8 mouse cellular contexts compared by ENCODE assay signal in the genomic region with DNA sequence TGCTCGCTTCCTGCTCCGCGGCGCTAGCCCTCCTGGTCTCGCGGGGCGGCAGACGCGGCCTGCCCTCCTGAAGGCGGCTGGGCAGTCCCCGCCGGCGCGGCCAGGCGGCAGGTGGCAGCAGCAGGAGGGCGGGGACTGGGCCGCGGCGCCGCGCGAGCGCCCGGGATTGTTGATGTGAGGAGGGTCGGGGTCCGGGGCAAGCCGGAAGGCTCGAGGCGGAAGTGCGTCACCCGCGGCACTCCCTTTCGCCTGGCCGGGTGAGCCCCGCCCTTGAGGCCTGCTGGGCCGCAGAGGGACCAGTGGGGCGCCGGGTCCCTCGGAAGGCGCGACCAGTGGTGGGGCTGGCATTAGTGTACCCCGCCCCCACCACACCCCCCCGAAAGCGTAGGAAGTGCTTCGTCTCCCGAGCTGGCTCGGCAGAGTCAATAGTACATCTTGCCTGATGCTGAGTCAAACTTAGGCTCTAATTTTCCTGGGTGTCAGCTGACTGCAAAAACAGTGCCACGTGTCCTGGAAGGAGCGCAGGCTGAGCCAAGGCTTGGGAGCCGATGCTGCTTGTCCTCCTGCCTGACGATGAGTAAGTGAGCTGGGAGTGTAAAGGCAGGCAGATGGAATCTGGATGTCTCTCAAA. TPM values are rescaled to one million over a fixed set of nuclear protein-coding genes. Genes with fewer than 3 reads are reported as not detected.
A peak's percentile ranks its signal among the peaks of the same experiment; 100 is the strongest.
DNase-seq lines count a peak whose midpoint lies in the region; ATAC-seq and TF ChIP-seq lines count a peak whose summit lies in the region.

A gene (minus strand): TSS at position 210 of the 631 bp plus-strand sequence.

- 0 out of 2 replicates have a peak, but pooled peaks cover 3% of the 10 kb centered on the region for H3K4me1 ChIP-seq in forebrain, embryonic 11.5 days (replicated peaks; ENCODE audit: control insufficient read depth, insufficient read depth, low read length)
- peaks cover 16% of the 10 kb centered on the region for H3K4me1 ChIP-seq in heart, embryonic 16.5 days (ENCODE audit: control insufficient read depth, insufficient read depth, low read length)
- peaks cover 15% of the 10 kb centered on the region for H3K4me1 ChIP-seq in liver, embryonic 16.5 days (ENCODE audit: control insufficient read depth, low read depth, low read length)
- peaks cover 35% of the 10 kb centered on the region for H3K4me1 ChIP-seq in neural tube, embryonic 13.5 days (replicated peaks)
- no peaks in the 10 kb centered on the region; the same call in 1 of the 2 replicates for H3K4me1 ChIP-seq in testis, adult 2 months (ENCODE audit: control insufficient read depth, insufficient read depth, low read length)

- H3K9me3 ChIP-seq in forebrain, embryonic 11.5 days (ENCODE audit: control insufficient read depth, low read length) = no peaks in the 10 kb centered on the region
- H3K9me3 ChIP-seq in heart, embryonic 16.5 days (replicated peaks; ENCODE audit: control insufficient read depth, low read length) = peaks cover 3% of the 10 kb centered on the region; the same call in 1 of the 2 replicates
- H3K9me3 ChIP-seq in liver, embryonic 16.5 days (replicated peaks; ENCODE audit: control insufficient read depth, low read length) = no peaks in the 10 kb centered on the region
- H3K9me3 ChIP-seq in neural tube, embryonic 13.5 days = no peaks in the 10 kb centered on the region

- H3K36me3 ChIP-seq in forebrain, embryonic 11.5 days (ENCODE audit: control insufficient read depth, insufficient read depth, low read length) = no peaks in the 10 kb centered on the region
- H3K36me3 ChIP-seq in heart, embryonic 16.5 days (ENCODE audit: control insufficient read depth, insufficient read depth) = no peaks in the 10 kb centered on the region
- no peaks in the 10 kb centered on the region for H3K36me3 ChIP-seq in liver, embryonic 16.5 days (ENCODE audit: control insufficient read depth, insufficient read depth)
- H3K36me3 ChIP-seq in neural tube, embryonic 13.5 days = no peaks in the 10 kb centered on the region
- H3K36me3 ChIP-seq in testis, adult 2 months (ENCODE audit: control insufficient read depth, insufficient read depth, low read length) = no peaks in the 10 kb centered on the region

- H3K9ac ChIP-seq in forebrain, embryonic 11.5 days (ENCODE audit: low read length) = peak within 1 kb of the TSS; percentile 94
- H3K9ac ChIP-seq in heart, embryonic 16.5 days (ENCODE audit: low read length) = peak within 1 kb of the TSS; percentile 98
- peak within 1 kb of the TSS; percentile 92 for H3K9ac ChIP-seq in liver, embryonic 16.5 days (ENCODE audit: low read depth, low read length)
- peak within 1 kb of the TSS; percentile 96 for H3K9ac ChIP-seq in neural tube, embryonic 13.5 days

- H3K27ac ChIP-seq in forebrain, embryonic 11.5 days (ENCODE audit: low read depth, low read length) = peak within 1 kb of the TSS; percentile 98
- peak within 1 kb of the TSS; percentile 100 for H3K27ac ChIP-seq in heart, embryonic 16.5 days (ENCODE audit: low read length)
- peak within 1 kb of the TSS; percentile 100 for H3K27ac ChIP-seq in liver, embryonic 16.5 days (ENCODE audit: low read length)
- peak within 1 kb of the TSS; percentile 97 for H3K27ac ChIP-seq in neural tube, embryonic 13.5 days (replicated peaks)
- peak within 1 kb of the TSS; percentile 97 for H3K27ac ChIP-seq in testis, adult 2 months (ENCODE audit: control insufficient read depth, insufficient read depth, low read depth, low read length)

- peak; percentile 80 to 84 for DNase-seq in CD8-positive naive resting alpha-beta T cell, adult 2 months (ENCODE audit: low read depth in 2 of 2, low spot score in 2 of 2)
- DNase-seq in c-Kit-positive CD71-negative TER-119-negative erythroid progenitor cells, embryonic 14.5 days (ENCODE audit: low read depth) = peak; percentile 85
- DNase-seq in forebrain, embryonic 11.5 days (ENCODE audit: low spot score) = peak; percentile 96
- peak; percentile 94 to 97 for DNase-seq in kidney, postnatal 4 days

- peak; percentile 98 for ATAC-seq in forebrain, embryonic 11.5 days (replicated peaks; ENCODE audit: low FRiP score)
- ATAC-seq in heart, embryonic 16.5 days (replicated peaks; ENCODE audit: extremely low read depth, insufficient read depth, low FRiP score) = peak; percentile 97
- ATAC-seq in liver, embryonic 16.5 days (ENCODE audit: low read depth) = peak; percentile 94
- peak; percentile 99 for ATAC-seq in neural tube, embryonic 13.5 days (ENCODE audit: low read depth)

- 0 out of 2 replicates have a peak, but pooled peaks have one; percentile 8 for TF ChIP-seq CTCF in testis, adult 2 months (IDR thresholded peaks at IDR 0.05; ENCODE audit: control insufficient read depth, insufficient read depth, insufficient replicate concordance, low read depth, low read length)

- 0% methylated on average over 47 of the region's 51 CpGs for WGBS in forebrain, embryonic 11.5 days
- WGBS in heart, embryonic 16.5 days = under 1% methylated on average over 51 of the region's 51 CpGs
- WGBS in liver, embryonic 16.5 days (ENCODE audit: insufficient replicate concordance) = under 1% methylated on average over 49 of the region's 51 CpGs
- WGBS in neural tube, embryonic 13.5 days = under 1% methylated on average over 51 of the region's 51 CpGs

- H3K4me3 ChIP-seq in forebrain, embryonic 11.5 days (ENCODE audit: low read depth, low read length) = peak within 1 kb of the TSS; percentile 87
- H3K4me3 ChIP-seq in heart, embryonic 16.5 days (ENCODE audit: low read length) = peak within 1 kb of the TSS; percentile 95
- H3K4me3 ChIP-seq in liver, embryonic 16.5 days (ENCODE audit: low read depth, low read length) = peak within 1 kb of the TSS; percentile 80
- peak within 1 kb of the TSS; percentile 85 for H3K4me3 ChIP-seq in neural tube, embryonic 13.5 days
- H3K4me3 ChIP-seq in testis, adult 2 months (ENCODE audit: control insufficient read depth, low read depth, low read length) = peak within 1 kb of the TSS; percentile 95

- H3K27me3 ChIP-seq in forebrain, embryonic 11.5 days (ENCODE audit: control insufficient read depth, insufficient read depth, low read length) = no peaks in the 10 kb centered on the region
- H3K27me3 ChIP-seq in heart, embryonic 16.5 days (ENCODE audit: control insufficient read depth, insufficient read depth, low read length) = no peaks in the 10 kb centered on the region
- H3K27me3 ChIP-seq in liver, embryonic 16.5 days (ENCODE audit: control insufficient read depth, insufficient read depth, low read depth, low read length) = no peaks in the 10 kb centered on the region
- H3K27me3 ChIP-seq in neural tube, embryonic 13.5 days = no peaks in the 10 kb centered on the region
- H3K27me3 ChIP-seq in testis, adult 2 months (ENCODE audit: control insufficient read depth, insufficient read depth, low read length) = no peaks in the 10 kb centered on the region

- peak within 1 kb of the TSS; percentile 76 for H3K4me2 ChIP-seq in forebrain, embryonic 11.5 days (ENCODE audit: low read depth, low read length, severe bottlenecking)
- H3K4me2 ChIP-seq in heart, embryonic 16.5 days (ENCODE audit: low read depth, low read length) = peak within 1 kb of the TSS; percentile 94
- peak within 1 kb of the TSS; percentile 84 for H3K4me2 ChIP-seq in liver, embryonic 16.5 days (ENCODE audit: low read depth, low read length)
- H3K4me2 ChIP-seq in neural tube, embryonic 13.5 days = peak within 1 kb of the TSS; percentile 71

- peak; percentile 89 for TF ChIP-seq POLR2A in testis, adult 2 months (IDR thresholded peaks at IDR 0.05; ENCODE audit: control insufficient read depth, low read depth, low read length)

RNA-seq across cellular contexts. Expression of the gene that starts here (rescaled TPM):
- 38.1 and 39.6 TPM in 2 replicates for polyA plus RNA-seq in forebrain, embryonic 11.5 days (2014; fragmentation: Nextera tagmentation; extraction: Ambion mirVana)
- 30.7 and 31.7 TPM in 2 replicates for polyA plus RNA-seq in heart, embryonic 16.5 days (2015; fragmentation: Nextera tagmentation; extraction: Ambion mirVana)
- 11.6 and 13.6 TPM in 2 replicates for polyA plus RNA-seq in liver, embryonic 16.5 days (2015; fragmentation: Nextera tagmentation; extraction: Ambion mirVana)
- polyA plus RNA-seq in neural tube, embryonic 13.5 days (2015; fragmentation: Nextera tagmentation; extraction: Ambion mirVana) = 36.0 TPM in 2 replicates
- 123 and 124 TPM in 2 replicates for polyA plus RNA-seq in testis, adult 2 months (2012; rRNA removed)

Comparison
In these comparisons a context has a peak if more than half of its experiments do, and no peak if none do; other contexts are left out.
1. Peak in every context shown above with its lines: DNase-seq, ATAC-seq, H3K4me3 ChIP-seq and H3K27ac ChIP-seq.